Mouse (Mus musculus) heart, adult 2 months (tissue): ENCODE data around the gene Gpr137c. TPM values are rescaled to one million over a fixed set of nuclear protein-coding genes. Genes with fewer than 3 reads are reported as not detected.

Experiments
- DNase-seq, 2 experiments: peaks; one replicate each; pipeline ENCODE4 v3.0.0; 2021
- H3K27ac ChIP-seq: fragments of 200-600 bp; 2 replicates; pipeline ENCODE4 v1.8.1; 2022
- H3K27me3 ChIP-seq: fragments of 200-500 bp; 2 replicates; pipeline ENCODE4 v1.6.1; 2012; ENCODE audit warnings: mild to moderate bottlenecking, low read length, inconsistent platforms, mixed read lengths; ENCODE audit not compliant: control insufficient read depth, insufficient read depth
- H3K36me3 ChIP-seq: fragments of 200-500 bp; 2 replicates; pipeline ENCODE4 v1.6.1; 2012; ENCODE audit warnings: low read length, inconsistent platforms; ENCODE audit not compliant: control insufficient read depth, insufficient read depth
- H3K4me1 ChIP-seq: fragments of 200-500 bp; 2 replicates; pipeline ENCODE4 v1.6.1; 2011; ENCODE audit warnings: low read length; ENCODE audit not compliant: control insufficient read depth, insufficient read depth
- H3K4me3 ChIP-seq: fragments of 200-600 bp; 2 replicates; pipeline ENCODE4 v1.8.1; 2022
- H3K79me2 ChIP-seq: fragments of 200-500 bp; replicated peaks from 2 replicates; pipeline ENCODE4 v1.6.1; 2012; ENCODE audit warnings: mild to moderate bottlenecking, inconsistent platforms, low read length, moderate library complexity, mixed read lengths; ENCODE audit not compliant: control insufficient read depth, insufficient read depth
- H3K9ac ChIP-seq: fragments of 200-500 bp; 2 replicates; pipeline ENCODE4 v1.6.1; 2012; ENCODE audit warnings: low read depth, mild to moderate bottlenecking, control low read depth, inconsistent platforms, low read length, mixed read lengths
- CTCF ChIP-seq: fragments of 200-600 bp; IDR thresholded peaks from 2 replicates; pipeline ENCODE4 v1.8.1; 2022; ENCODE audit warnings: antibody characterized with exemption, mild to moderate bottlenecking, moderate library complexity
- EP300 ChIP-seq: fragments of 200-500 bp; IDR thresholded peaks from 2 replicates; pipeline ENCODE4 v1.6.1; 2011; ENCODE audit warnings: low read depth, low read length, control low read depth; ENCODE audit not compliant: insufficient read depth
- POLR2A ChIP-seq: fragments of 200-500 bp; IDR thresholded peaks from 2 replicates; pipeline ENCODE4 v1.6.1; 2011; ENCODE audit warnings: mild to moderate bottlenecking, low read depth, low read length, control low read depth; ENCODE audit not compliant: insufficient read depth
- WGBS: fragments of 180-500 bp; shearing (Covaris S2); methylation state at CpG from one replicate; pipeline ENCODE4 v1.1.7; 2018; 5-methylcytosine and 5-hydroxymethylcytosine counted together
- intact Hi-C: fragments of 180-260 bp; cut with DNase I; formaldehyde crosslinking; loops from one replicate; pipeline ENCODE4 v1.15.1; 2025
- long read RNA-seq: library from polyadenylated mRNA; stranded (forward); transcript quantifications from one replicate; pipeline ENCODE4 v2.0.0, GENCODE M21; 2021
- polyA plus RNA-seq: library from polyadenylated mRNA; depleted of rRNA; stranded (reverse); fragments of >200 nt; gene quantifications from 2 replicates; pipeline ENCODE4 v1.2.3, GENCODE M21; 2012; rRNA removed
- total RNA-seq, 2 experiments: library from RNA; stranded (reverse); gene quantifications; 2 replicates each; pipeline ENCODE4 v1.2.3; 2021

Gpr137c gene
- total RNA-seq (1 to 10 TPM; 5.1 to 7.3 TPM), polyA plus RNA-seq (2.7 and 2.9 TPM in 2 replicates)
- long read RNA-seq, partial matches to known transcripts = 2 of 4 reads
- long read RNA-seq, other reads (novel, unspliced or antisense) = 0 of 4 reads

DNA sequence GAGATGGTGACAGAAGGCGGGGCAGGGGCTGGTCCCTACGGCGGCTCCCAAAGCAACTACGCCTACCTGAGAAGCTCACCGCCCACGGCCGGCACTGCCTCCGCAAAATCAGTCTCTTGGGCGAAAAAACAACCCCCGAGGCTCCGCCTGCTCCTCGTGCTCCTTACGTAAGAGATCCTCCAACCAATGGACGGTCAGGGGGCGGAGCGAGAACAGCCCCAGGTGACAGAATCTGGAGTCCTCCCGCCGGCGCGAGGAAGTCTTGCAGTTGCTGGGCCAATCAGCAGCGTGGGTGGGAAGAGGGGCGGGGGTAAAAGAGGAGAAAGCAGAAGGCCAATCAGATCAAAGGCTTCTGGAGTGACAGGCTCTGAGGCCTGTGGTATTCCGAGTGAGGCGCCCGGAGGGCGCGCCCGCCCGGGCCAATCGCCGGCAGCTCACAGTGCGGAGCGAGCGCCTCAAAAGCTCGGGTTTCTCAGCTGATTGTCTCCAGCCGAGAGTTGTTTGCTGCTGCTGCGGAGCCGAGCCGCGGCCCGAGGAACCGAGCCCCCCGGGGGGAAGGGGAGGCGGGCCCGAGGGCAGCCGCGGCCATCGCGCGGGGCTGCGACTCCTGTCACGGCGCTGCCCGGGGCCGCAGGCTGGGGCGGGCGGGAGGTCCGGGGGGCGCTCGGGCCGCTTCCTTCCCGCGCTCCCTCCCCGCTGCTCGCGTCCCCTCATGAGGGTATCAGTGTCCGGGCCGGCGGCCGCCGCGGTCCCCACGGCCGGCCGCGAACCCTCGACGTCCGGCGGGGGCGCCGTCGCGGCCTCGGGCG is at the start of gene Gpr137c:
TSS of gene Gpr137c (plus strand) at position 437 of the 809 bp plus-strand sequence.
- H3K36me3 ChIP-seq = no peaks in the 10 kb centered on the region
- peak within 1 kb of the TSS; percentile 80 for H3K9ac ChIP-seq
- H3K79me2 ChIP-seq = no peaks in the 10 kb centered on the region
- H3K4me1 ChIP-seq = no peaks in the 10 kb centered on the region
- WGBS = under 1% methylated on average over 85 of the region's 86 CpGs
- H3K27me3 ChIP-seq = no peaks in the 10 kb centered on the region
- H3K4me3 ChIP-seq = peak within 1 kb of the TSS; percentile 57
- H3K27ac ChIP-seq = peak within 1 kb of the TSS; percentile 71
- DNase-seq = peak; percentile 96 to 99
- peak; percentile 60 for TF ChIP-seq POLR2A
- 0 out of 2 replicates have a peak, but pooled peaks have one; percentile 46 for TF ChIP-seq EP300
- no peak for TF ChIP-seq CTCF
- intact Hi-C loops = loop anchor here (5.0 to 10.0 kb wide), 2 partner anchors 98 to 435 kb away; partner anchors contain the start of genes Ddhd1 and Ero1l

DNA sequence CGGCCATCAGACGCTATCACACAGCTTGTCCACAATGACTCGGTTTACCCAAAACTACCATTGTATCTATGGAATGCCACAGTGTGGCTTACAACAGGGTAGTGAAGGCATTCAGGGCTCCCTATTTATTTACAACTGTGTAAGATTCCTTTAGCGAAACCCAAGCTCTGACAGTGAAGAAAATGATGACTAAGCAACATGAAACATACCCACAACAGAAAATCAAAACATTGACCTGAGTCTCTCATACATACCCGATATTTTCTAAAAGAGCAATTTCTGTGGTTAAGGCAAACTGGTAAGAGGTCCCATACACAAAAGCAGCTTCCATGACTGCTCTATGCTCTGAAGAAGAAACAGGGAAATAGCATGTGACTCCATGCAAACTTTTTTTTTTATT is 47.3 kb upstream of the Gpr137c start:
- Histone ChIP-seq H3K27me3 (no peaks in the 10 kb centered on the region), H3K79me2 (no peaks in the 10 kb centered on the region), H3K9ac (no peak overlapping the region), H3K36me3 (no peaks in the 10 kb centered on the region), H3K4me3 (no peak overlapping the region), H3K27ac (no peak overlapping the region), H3K4me1 (no peaks in the 10 kb centered on the region)
- WGBS = 98% methylated on average over 5 of the region's 5 CpGs
- intact Hi-C loops = no loop called here
- TF ChIP-seq EP300 = no peak
- no peak for TF ChIP-seq CTCF
- no peak for TF ChIP-seq POLR2A
- no peak for DNase-seq

DNA sequence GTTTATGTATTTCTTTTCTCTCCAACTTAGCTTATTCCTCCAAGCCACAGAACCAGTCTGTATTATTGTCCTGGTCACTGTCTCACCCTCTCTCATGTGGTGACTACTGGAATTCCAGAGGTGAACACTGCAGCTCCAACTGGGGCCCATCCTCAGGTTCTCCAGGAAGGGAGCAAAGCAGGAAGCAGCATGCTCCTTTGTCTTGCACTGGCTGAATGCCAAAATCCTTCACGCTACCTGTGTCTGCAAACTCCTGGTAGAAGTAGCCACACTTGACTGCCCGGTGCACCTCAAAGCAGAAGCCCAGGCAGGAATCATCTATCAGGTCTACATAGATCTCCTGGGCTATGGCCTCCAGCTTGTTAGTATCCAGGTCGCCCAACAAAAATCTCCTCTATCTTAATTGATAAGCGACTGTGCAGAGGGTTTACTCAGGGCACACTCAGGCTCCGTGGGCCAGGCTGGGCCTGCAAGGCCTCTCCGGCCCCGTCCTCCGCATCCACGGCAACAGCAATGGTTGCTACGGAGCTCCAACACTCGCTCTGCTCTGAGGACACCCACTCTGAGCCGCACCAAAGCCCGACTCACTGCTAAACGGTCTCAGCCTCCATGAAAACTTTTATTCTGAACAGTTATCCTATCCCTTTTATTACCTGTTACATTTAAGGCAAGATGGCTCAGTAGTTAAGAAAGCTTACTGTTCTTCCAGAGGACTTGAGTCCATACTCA is 44.3 kb upstream of the Gpr137c start:
- WGBS = 76% methylated on average over 14 of the region's 14 CpGs

DNA sequence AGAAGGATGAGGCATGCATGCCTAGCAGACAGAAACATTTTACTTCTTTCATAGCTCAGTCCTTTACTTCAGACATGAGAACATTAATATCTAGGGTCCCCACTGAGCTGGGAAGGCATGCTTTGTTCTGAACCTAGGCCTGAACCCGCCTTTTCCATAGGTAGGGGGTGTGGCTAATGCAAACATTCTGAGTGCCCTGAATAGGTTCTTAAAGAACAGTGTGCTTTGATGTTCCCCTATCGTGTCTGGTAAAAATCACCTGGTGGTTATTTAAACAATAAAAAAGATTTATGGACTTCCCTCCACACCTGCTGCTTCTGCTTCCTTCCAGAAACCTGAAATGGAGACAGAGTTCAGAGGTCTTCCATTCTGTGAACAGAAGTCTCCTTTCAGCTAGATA is 40.3 kb upstream of the Gpr137c start:
- no peaks in the 10 kb centered on the region for H3K79me2 ChIP-seq
- no peak overlapping the region for H3K9ac ChIP-seq
- H3K36me3 ChIP-seq = no peaks in the 10 kb centered on the region
- 87% methylated on average over 2 of the region's 2 CpGs for WGBS
- H3K27me3 ChIP-seq = no peaks in the 10 kb centered on the region
- no peak overlapping the region for H3K27ac ChIP-seq
- intact Hi-C loops = no loop called here
- no peak for DNase-seq
- no peak for TF ChIP-seq CTCF
- no peak for TF ChIP-seq POLR2A
- TF ChIP-seq EP300 = no peak
- no peaks in the 10 kb centered on the region for H3K4me1 ChIP-seq
- H3K4me3 ChIP-seq = no peak overlapping the region

More for the DNA sequence above, 44.3 kb upstream of the Gpr137c start:
- no peak overlapping the region for H3K27ac ChIP-seq
- H3K36me3 ChIP-seq = no peaks in the 10 kb centered on the region
- H3K79me2 ChIP-seq = no peaks in the 10 kb centered on the region
- H3K4me1 ChIP-seq = no peaks in the 10 kb centered on the region
- DNase-seq = no peak
- H3K9ac ChIP-seq = no peak overlapping the region
- TF ChIP-seq POLR2A = no peak
- no peak for TF ChIP-seq EP300
- TF ChIP-seq CTCF = no peak
- intact Hi-C loops = no loop called here
- no peak overlapping the region for H3K4me3 ChIP-seq
- no peaks in the 10 kb centered on the region for H3K27me3 ChIP-seq

DNA sequence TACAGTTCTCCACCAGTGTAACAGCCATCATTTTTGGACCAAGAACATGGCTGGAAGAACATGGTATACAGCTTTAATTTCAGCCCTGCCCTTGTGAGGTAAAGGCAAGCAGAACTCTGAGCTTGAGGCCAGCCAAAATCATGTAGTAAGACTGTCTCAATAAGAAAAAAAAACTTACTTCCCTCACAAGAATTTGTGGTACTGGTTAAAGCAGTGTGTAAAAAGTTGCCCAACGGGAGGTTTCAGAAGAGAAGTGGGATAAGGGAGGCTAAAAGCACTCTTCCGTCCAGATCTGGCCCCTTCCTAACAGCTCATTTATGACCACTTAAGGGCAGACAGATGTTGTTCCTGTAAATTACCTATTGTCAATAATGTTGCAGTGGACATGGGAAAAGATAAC is 39.9 kb upstream of the Gpr137c start:
- no peak for DNase-seq
- no peak overlapping the region for H3K4me3 ChIP-seq
- intact Hi-C loops = no loop called here
- WGBS = 83% methylated on average over 2 of the region's 2 CpGs
- H3K36me3 ChIP-seq = no peaks in the 10 kb centered on the region
- no peak overlapping the region for H3K9ac ChIP-seq
- no peaks in the 10 kb centered on the region for H3K4me1 ChIP-seq
- TF ChIP-seq EP300 = no peak
- no peak for TF ChIP-seq POLR2A
- no peak for TF ChIP-seq CTCF
- no peaks in the 10 kb centered on the region for H3K79me2 ChIP-seq
- no peaks in the 10 kb centered on the region for H3K27me3 ChIP-seq
- H3K27ac ChIP-seq = no peak overlapping the region

DNA sequence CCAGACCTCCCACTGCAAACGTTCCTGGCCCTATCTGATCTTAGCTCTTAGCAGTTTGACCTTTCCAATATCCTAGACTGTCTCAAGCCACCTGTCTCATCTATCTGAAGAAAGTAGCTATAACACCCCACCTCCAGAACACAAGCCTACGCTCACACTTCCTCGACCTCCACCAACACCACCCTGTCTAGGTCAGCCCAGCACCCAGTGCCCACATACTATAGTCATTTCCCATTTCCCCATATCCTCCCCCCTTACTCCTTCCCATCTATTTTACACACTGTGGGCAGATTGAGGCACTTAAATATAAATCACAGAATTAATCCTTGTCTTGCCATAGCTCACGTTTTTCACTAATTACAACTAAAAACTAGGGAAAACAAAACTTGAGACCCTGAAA is 37.9 kb upstream of the Gpr137c start:
- no peaks in the 10 kb centered on the region for H3K4me1 ChIP-seq
- TF ChIP-seq CTCF (no peak), EP300 (no peak), POLR2A (no peak)
- H3K27me3 ChIP-seq = no peaks in the 10 kb centered on the region
- no peak overlapping the region for H3K27ac ChIP-seq
- H3K4me3 ChIP-seq = no peak overlapping the region
- intact Hi-C loops = no loop called here
- no peak for DNase-seq
- no peaks in the 10 kb centered on the region for H3K36me3 ChIP-seq
- no peaks in the 10 kb centered on the region for H3K79me2 ChIP-seq
- 75% methylated on average over 4 of the region's 4 CpGs for WGBS
- H3K9ac ChIP-seq = no peak overlapping the region
